Mouse (Mus musculus) layer of hippocampus, postnatal 36 days (tissue): ENCODE measurements at regions not wholly inside any gene's neighbourhood (a gene's known extent, or its start where the extent isn't known, plus 50 kb on each side); places are given as distances from the start of the nearest gene placed in this dataset.
"Not testable (repeated sequence)": the region's sequence is repeated elsewhere in the genome, so short reads cannot be mapped to it uniquely, and the experiment has no call there.

Experiments
- DNase-seq, 2 experiments: peaks; one replicate each; pipeline ENCODE4 v3.0.0; 2022

DNA sequence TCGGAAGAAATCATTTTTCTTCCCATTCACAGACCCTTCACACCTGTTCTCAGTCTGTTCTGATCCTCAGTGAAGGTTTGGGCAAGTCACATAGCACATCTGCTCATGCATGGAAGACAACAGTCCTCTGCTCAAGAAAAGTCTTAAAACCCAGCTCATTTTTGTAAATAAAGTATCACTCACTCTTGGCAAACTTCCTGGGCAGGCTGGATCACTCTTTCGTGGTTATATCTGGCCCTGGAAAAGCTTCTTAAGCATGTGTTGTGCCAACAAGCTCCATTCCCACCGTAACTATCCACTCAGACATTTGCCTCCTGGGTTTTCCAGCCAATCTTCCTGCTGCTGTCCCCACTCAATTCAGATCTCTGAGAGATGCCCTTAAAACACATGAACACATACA, 103.2 kb upstream of the Cep85l start:
- DNase-seq, result no peak

- DNase-seq, result no peak
These were observed 90.5 kb upstream of the Cep85l start for GRCm38 (mm10) chr10:53470200-53470599.

DNA sequence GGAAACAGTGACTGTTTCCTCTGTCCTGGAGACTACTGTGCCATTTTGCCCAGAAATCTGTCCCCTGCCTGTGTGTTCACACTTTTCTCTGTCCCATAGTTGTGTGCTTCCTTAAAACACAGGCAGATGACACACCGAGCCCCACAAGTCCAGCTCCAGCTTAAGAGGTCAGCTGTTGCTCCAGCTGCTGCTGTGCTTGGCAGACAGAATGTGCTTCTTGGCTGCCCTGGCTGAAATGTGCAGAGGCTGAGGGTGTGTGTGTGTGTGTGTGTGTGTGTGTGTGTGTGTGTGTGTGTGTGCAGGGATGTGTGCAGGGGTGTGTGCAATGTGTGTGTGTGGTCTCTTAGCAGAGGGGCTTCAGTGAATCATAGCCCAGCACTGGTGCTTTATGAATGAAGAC, 89.9 kb upstream of the Cep85l start:
- no peak for DNase-seq

DNA sequence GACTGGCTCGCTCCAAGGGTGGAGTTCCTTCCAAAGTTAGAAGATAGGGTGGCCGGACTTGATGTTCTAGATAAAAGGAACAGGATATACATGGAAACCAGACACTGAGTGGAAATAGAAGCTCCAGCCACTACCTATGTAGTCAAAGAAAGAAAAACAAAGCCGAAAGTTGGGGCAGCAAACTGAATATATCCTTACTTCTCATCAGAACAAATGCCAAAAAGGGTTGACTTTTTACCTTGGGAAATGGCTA, 88.5 kb upstream of the Cep85l start:
- no peak for DNase-seq

DNA sequence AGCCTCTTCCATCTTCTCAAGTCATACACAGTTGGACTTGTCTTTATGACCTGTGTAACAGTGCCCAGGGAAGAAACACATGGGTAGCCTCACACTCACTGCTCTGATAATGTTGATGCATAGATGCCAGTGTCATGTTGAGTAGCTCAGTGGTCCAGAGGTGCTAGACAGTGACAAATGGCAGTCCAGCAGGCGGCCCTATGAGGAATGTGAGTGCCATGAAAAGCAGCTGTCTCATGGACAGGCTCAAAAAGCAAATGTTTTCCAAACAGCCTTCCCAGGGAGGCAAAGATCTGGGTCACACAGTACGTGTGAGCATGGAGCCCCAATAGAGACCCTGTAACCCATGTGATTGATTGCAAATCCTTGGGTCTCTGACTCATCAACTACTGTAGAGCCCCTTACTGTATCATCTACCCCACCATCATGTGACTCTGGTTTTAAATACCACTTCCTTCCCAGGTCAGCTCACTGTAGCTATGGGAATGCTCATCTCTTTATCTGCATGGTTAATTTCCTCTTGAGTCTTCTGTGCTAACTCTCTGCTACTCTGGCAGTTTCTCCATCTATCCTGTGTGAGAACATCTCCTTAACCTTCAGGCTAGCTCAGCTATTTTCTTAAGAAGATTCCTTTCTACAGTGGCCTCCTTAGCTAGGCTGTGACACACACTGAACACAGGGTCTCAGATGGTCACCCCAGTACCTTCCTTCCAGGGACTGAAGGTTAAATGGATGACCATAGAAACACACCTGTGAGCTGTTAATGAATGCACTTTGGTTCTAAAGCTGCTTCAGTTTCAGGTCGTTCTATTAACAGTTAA, 87.9 kb upstream of the Cep85l start:
- no peak for DNase-seq

DNA sequence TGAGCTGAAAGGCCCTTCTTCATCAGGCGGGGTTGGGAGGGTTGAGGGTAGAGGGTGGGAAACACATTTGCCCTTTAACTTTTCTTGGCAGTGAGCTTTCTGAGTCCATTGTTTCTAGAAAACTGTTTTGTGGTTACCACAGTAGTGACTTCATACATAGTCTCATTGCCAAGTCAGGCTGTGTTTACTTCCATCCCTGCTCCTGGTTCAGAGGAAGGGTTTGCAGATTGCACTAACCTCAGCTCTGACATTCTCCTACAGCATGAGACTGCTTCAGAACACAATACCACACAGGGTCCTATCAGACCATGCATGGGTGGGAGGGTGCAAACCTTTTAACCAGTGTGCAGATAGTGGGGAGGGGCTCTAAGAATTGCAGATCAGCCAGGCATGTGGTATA, 87.1 kb upstream of the Cep85l start:
- DNase-seq, result no peak

GRCm38 (mm10) chr10:53466261-53466660, 86.5 kb upstream of the Cep85l start:
- no peak for DNase-seq

DNA sequence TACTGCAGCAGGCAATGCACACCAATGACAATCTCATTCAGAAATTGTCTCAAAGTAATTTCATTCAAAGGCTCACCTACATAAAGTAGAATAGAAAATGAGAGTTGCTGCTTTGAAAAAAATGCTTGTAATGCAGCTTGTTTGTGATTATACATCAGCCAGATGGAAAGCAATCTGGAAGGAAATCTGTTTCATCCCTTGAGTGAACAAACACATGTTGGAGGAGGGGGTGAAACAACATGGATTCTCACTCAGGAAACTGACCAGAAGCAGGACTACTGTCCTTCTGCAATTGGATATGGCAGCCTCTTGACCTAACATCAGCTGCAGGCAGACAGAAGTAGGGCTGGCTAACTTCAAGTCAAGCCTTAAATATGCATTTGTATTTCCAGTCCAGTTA, 84.8 kb upstream of the Cep85l start:
- DNase-seq, result peak in 1 of 2 experiments; percentile 24

DNA sequence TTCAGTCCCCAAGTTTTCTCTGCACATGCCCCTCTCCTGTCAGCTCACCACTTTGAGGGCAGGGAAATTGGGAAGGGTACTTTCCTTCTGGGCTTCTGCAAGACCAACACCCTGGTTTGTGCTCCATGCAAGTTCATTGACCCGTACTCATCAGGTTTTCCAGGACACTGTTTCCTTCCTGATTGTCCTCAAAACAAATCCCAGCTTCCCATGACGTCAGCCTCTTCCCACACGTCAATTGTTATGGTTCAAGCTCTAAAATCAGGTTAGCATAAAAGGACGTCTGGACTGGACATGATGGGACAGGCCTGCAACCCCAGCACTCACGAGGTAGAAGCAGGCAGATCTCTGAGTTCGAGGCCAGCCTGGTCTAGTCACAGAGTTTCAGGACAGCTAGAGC, 84.3 kb upstream of the Cep85l start:
- no peak for DNase-seq

DNA sequence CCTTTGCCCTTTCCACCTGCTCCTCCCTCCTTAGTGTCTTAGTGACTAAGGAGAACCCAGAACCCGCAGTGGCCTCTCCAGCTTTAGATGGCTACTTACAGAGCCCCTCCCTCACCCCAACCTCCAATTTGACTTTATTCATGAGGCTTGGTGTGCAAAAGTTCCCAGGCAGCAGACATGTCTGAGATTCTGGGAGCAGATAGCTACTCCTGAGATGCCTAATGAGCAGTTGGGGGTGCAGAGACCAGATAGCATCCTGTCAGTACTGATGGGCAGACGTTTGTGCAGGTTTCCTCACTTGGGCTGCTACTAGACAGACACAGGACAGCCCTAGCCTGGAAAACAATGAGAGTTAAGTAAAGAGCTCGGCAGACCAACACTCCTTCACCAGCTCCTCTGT, 83.7 kb upstream of the Cep85l start:
- DNase-seq, result no peak

DNA sequence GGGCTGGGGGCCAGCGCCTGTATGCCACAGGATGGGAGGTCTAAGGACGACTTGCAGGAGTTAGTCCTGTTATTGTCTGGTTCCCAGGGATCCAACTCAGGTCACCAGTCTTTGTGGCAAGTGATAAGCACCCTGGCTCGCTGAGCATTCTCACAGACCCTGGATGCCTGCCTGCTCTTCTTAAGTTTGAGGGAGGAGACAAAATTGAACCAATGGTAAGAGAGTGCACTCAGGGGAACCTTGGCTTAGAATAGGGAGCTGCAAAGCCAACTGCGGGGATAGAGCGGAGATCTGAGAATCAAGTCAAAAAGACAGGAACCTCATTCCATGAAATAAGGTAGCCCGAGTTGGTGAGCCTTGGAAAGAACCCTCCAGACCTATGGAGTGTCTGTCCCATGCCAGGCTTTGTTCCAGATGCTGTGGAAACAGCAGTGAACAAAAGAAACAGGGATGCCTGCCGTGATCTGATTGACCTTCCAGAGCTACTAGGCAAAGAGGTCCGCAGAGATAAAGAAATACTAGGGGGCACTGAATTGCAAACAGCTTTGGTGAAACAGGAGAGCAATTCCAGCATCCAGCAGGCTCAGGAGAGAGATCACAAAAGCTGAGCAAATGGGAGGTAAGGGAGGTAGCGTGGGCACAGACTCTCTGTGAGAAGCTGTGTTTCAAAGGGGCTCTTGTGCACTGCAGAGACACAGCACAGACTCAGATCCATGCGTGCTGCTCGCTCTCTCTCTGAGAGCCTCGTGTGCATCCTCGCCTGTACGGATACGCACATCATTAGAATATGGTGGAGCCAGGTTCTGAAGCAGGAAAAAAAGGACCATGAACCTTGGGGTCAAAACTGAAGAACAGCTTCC, 82.9 kb upstream of the Cep85l start:
- DNase-seq, result peak in 1 of 2 experiments; percentile 4

GRCm38 (mm10) chr10:53461070-53461781, 81.5 kb upstream of the Cep85l start:
- no peak for DNase-seq

- not testable (repeated sequence) for DNase-seq
These were observed 80.0 kb upstream of the Cep85l start for GRCm38 (mm10) chr10:53459706-53460105.

DNA sequence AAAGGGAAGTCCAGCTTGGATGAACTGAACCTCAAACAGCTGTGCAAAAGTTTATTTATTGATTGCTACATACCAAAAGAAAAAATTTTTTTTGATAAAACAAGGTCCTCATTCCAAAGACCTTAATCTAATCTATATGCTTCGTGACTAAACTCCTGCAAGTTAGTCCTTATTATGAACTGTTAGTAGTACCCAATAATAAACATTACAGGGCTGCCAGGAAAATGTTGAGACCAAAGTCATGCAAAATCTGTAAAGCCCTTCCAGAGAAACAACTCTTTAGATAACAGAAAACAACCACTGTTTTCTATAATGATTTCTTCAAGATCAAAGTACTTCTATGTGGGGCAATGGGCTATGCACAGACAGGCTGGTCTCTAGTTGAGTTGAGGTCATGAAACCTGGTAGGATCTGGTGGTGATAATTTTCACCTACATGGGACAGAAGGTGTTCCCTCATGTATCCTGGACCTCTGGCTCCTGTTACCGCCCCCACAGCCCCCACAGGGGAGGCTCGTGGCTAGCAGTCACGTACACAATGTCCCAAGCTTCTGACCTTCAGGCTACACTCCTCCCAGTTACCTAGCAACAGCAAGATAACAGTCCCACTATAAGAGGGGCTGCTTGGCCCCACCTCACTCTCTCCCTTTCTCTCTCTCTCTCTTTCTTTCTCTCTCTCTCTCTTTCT, 76.4 kb upstream of the Cep85l start:
- no peak for DNase-seq

DNA sequence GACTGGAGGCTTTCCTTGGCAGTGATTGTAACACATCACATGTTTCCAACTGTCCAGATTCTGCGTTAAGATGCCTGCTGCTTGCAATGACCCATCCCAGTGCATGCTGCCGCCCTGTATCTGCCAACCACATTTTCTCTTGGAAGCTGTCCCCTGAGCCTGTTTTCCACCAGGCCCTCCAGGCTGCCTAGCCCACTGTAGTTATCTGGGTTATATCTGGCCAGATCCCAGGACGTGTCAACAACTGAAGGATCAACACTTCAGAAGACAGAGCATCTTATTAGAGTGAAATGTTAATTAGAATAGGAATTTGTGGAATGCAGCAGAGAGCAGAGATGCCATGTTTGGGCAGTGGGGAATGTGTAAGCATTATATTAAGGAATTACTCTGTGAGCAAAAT, 65.0 kb upstream of the Cep85l start:
- no peak for DNase-seq

- DNase-seq, result no peak
These were observed 63.7 kb upstream of the Cep85l start for GRCm38 (mm10) chr10:53443443-53443842.

- no peak for DNase-seq
These were observed 63.2 kb upstream of the Cep85l start for GRCm38 (mm10) chr10:53442912-53443311.

DNA sequence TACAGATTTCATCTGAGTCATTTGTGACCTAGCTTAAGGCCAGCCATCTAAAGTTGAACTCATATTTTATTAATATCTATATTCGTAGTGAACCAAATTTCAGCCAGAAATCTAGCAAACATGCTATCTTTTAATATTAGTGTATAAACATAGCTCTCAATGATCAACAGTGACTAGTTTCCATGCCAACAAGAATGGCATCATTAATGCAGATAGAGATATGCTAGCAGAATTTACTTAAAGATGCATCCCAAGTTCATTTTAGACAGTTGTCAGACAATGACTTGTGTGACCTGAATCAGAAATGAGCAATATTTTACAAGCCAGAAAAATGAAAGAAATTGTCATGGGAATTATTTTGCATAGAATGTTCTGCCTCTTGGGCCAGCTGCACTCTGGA, 60.5 kb upstream of the Cep85l start:
- no peak for DNase-seq

GRCm38 (mm10) chr10:53438388-53438787, 58.6 kb upstream of the Cep85l start:
- no peak for DNase-seq

GRCm38 (mm10) chr10:53437724-53438123, 58.0 kb upstream of the Cep85l start:
- DNase-seq, result no peak

DNA sequence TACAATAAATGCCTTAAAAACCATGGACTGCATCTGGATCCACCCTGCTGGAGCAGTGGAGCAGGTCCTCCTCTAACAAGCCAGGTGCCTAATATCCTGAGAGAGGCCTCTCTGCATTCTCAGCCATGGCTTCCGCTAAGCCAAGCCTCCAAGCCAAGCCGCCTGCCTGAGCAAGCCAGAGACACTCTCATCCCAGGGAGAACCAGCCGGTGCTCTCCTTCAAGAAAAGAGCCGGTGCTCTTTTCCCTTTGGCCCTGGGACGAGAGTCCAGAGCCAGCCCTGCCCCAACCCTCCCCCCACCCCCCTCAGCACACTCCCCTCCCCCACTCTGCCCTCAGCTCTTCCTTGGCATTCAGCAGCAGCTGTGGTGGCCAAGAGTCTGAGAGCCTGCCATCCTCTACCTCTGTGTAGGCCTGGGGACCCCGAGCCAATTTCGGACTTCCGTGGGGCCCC, 56.3 kb upstream of the Cep85l start:
- DNase-seq, result no peak

- DNase-seq, result peak; percentile 51 to 53
These were observed 55.6 kb upstream of the Cep85l start for GRCm38 (mm10) chr10:53435181-53435874.
